Mouse (Mus musculus) naive thymus-derived CD4-positive, alpha-beta T cell, adult 5 months (primary cell): ENCODE results near the gene Colec11. TPM values are rescaled to one million over a fixed set of nuclear protein-coding genes. Genes with fewer than 3 reads are reported as not detected.

Experiments used
- polyA plus RNA-seq: library from polyadenylated mRNA; unstranded; fragments of 100-300 nt; shearing (Covaris generic); gene quantifications from one replicate; pipeline ENCODE4 v1.2.1, GENCODE M21; 2017

Gene Colec11
- polyA plus RNA-seq = not detected

DNA sequence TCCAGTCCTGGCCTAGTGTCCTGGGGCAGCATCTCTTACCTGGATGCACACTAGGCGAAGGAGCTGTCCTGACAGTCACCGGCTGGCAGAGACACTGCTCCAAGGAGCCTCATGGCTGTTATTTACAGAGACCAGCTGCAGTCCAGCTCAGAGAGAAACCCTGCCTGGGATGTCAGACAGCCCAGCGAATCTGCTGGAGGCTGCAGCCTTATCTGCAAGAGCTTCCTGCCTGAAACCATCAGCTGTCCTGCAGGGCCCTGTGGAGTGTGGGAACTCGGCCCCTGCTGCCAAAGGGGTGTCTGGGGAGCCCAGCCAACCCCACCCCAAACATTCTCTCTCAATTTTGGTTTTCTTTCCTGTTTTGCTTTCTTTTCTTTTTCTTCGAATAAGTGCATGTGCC is at the start of gene Colec11:
TSS of gene Colec11 (minus strand) at position 183 of the 400 bp plus-strand sequence.

DNA sequence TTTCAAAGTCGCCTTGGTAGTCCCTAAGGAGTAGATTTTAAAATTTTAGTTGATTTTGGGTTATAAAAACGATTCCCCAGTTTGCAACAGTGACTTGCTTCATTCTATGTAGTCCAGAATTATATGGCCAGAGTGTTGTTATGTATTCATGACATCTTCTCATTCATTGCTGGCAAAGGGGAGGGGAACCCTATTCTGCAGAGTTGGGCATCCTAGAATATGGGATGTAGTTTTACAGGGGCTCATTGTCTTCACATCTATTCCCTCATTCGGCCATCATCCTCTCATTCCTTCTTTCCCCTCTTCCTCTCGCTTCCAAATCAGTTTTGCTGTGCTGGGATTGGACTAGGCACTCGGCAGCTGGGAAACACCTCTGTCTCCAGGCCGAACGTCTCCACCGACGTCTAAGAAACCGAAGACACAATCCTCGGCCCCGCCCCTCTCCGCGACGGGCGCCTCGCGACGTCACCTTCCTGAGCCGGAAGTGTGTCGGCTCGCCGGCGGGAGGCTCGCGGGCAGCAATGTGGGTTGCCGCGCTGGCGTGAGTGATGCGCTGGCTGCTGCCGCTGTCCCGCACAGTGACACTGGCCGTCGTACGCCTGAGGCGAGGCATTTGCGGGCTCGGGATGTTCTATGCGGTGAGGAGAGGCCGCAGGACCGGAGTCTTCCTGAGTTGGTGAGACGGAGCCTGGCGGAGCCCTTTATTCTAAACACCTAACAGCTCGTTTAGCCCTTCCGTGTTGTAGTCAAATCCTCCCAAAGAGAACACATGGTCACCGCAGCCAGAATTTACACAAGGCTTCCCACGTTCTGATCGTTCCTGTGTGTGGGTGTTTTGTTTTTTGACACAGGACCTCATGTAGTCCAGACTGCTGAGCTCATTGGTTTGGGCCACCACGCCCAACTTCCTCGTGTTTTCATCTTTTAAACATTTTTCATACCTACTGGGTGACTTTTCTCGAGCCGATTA is 26.2 kb upstream of the Colec11 start, which contains the start of gene Rnaseh1:
TSS of gene Rnaseh1 (plus strand) at position 462 of the 970 bp plus-strand sequence.

DNA sequence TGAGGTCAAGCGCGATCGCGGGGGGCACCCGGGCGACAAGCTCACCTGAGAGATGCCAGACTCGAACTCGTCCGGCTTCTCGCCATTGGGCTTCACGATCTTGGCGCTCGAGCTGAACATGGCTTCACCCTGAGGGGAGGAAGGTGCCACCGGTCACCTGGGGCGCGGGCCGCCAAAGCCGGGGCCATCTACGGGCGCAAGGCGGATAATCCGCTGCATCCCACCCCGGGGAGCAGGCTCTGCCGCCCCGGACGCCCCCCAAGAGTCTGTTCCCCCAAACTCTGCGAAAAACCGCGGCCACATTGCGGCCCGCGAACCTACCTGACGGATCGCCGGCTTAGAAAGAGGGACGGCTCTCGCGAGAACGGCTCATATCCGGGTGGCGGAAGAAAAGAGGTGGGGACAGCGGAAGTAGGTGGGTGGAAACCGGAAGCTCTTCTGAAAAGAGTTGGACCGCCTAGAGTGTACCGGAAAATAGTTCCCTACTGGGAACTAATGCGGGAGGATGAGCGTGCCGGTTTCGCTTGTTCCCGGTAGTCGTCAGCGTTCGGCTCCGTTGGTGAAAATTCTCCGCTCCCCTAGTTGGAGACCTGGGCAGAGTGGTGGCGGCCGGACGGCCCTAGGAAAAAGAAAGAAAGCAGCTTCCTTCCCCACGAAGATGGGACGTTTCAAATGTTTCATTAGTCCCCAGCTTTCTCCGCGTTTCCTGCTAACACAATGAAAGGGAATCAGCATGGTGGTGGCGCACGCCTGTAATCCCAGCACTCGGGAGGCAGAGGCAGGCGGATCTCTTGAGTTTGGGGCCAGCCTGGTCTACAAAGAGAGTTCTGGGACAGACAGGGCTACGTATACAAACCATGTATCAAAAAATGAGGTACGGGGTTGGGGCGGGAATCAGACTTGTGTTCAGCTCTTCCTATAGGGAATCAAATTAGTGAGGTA is 12.6 kb upstream of the Colec11 start, which contains the start of gene Rps7:
TSS of gene Rps7 (minus strand) at position 419 of the 942 bp plus-strand sequence.

DNA sequence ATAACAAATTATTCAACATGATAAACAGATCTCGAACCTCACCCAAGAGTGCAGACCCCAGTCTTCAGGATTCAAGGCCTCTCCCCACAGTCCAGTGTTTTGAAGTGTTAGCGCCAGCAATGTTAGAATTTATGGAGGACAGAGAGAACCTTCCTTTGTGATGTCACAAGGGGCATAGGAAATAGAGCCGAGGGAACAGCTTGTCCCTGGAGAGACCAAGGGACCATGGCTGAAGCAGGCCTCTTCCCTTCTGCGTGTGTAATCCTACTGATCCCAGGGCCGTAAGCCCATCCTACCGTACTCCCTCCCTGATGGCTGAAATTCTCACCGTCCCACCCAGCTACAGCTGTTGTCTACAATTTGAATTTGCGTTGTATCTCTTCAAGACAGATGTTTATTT is 40.8 kb downstream of the Colec11 start, which contains the start of gene Allc:
TSS of gene Allc (minus strand) at position 101 of the 400 bp plus-strand sequence.

DNA sequence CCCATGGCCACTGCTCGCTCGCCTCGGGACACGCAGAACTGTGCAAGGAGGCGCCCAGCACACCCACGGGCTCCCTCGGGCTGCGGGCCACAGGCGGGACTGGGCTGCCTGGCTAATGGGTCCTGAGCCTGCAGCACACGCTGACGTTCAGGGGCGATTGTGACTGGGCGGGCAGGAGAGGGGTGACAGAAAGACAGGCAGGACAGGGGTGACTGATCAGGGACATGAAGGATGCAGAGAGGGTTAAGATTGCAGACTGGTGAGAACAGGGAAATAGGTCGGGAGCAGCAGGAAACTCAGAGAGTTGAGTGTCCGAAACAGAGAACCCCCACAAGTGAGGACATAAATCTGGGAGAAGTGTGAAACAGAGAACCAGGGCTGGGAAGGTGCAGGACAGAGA is 70.9 kb downstream of the Colec11 start, which contains the start of gene Dcdc2c:
TSS of gene Dcdc2c (minus strand) at position 101 of the 400 bp plus-strand sequence.

Other genes starting within 250 kb of the Colec11 start
- gene Dcdc2c, start 71.0 kb downstream of the Colec11 start, polyA plus RNA-seq = not detected
- gene Allc, start 40.9 kb downstream of the Colec11 start, polyA plus RNA-seq = not detected
- 1,183 TPM for gene Rps7, start 12.6 kb upstream of the Colec11 start, polyA plus RNA-seq
- 30.8 TPM for gene Rnaseh1, start 26.2 kb upstream of the Colec11 start, polyA plus RNA-seq
- gene Adi1, start 51.9 kb upstream of the Colec11 start, polyA plus RNA-seq = 88.6 TPM
- gene Trappc12, start 127.1 kb upstream of the Colec11 start, polyA plus RNA-seq = 81.0 TPM
- gene Eipr1, start 128.4 kb upstream of the Colec11 start, polyA plus RNA-seq = 54.7 TPM